Mouse (Mus musculus) left cerebral cortex, postnatal 14 days (tissue): ENCODE results near the gene Akap5. TPM values are rescaled to one million over a fixed set of nuclear protein-coding genes. Genes with fewer than 3 reads are reported as not detected.

Experiments
- DNase-seq, 2 experiments: peaks; one replicate each; pipeline ENCODE4 v3.0.0; 2021 to 2022; ENCODE audit warnings: low spot score in 2 of 2, mixed read lengths in 1 of 2
- intact Hi-C: fragments of 180-260 bp; cut with DNase I; formaldehyde crosslinking; loops from one replicate; pipeline ENCODE4 v1.15.1; 2025
- long read RNA-seq, 2 experiments: library from polyadenylated mRNA; stranded (forward); transcript quantifications; one replicate each; pipeline ENCODE4 v2.0.0; 2021
- total RNA-seq, 2 experiments: library from RNA; stranded (reverse); gene quantifications; 2 replicates each; pipeline ENCODE4 v1.2.3; 2021

The Akap5 gene
- 100 to 1,000 TPM; 109 to 111 TPM for total RNA-seq
- long read RNA-seq, experiment 1, full-length matches to known transcripts = 43 of 49 reads
- long read RNA-seq, experiment 1, partial matches to known transcripts = 0 of 49 reads
- long read RNA-seq, experiment 1, other reads (novel, unspliced or antisense) = 6 of 49 reads
- long read RNA-seq, experiment 2, full-length matches to known transcripts = 43 of 53 reads
- long read RNA-seq, experiment 2, partial matches to known transcripts = 0 of 53 reads
- long read RNA-seq, experiment 2, other reads (novel, unspliced or antisense) = 10 of 53 reads

DNA sequence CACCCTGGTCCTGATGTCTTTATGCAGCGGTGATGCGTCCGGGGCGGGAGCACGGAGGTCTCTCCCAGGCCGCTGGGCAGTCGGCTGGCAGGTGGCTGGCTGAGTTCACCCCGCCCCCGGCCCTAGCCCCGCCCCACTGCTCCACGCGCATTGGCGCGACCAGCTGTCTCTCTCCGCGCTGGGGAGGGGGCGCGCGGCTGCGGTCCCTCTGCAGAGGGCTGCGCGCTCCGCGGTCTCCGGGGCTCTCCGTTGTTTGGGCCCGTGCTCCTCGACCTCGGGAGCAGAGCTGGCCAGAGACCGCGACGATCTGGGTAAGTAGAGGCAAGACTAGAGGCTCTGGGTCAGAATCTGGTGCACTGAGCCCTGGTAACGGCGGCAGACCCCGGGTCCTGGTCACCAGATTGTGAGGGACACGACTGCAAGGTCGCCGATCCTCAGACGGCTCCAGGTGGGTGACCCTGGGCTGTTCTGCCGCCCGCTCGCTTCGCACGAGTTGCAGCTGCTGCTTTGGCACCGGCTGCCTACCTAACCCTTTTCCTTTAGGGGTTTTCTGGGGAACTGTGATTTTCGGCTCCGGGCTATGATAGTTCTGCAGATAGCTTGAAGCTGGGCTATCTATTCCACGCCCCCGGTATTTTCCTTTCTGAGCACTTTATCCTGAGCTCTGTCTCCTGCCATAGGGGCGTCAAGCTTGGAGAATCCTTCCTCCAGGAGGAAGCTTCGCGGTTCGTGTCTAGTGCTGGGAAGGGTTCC lies at the start of gene Akap5:
Gene Akap5 (plus strand): TSS at position 213 of the 753 bp plus-strand sequence.
- intact Hi-C loops = no loop called here

DNA sequence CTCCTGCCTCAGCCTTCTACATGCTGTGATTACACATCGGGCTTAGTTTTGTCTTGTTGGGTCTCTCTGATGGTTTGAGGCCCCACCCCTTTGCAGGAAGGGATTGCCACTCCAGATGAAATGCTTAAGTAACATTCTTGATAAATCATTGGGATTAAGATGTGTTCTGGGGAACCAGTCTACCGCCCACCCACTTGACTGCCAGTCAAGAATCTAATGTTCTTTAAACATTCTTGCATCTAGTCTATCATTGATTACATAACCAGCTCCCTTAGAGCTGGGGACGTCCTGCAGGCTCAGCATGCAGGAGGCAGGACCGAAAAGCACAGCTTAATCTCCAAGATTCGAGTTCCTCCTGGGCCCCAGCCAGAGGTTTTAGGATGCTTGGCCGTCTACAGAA lies 46.5 kb upstream of the Akap5 start:
- DNase-seq = no peak
- intact Hi-C loops = loop anchor here (10.0 kb wide), 1 partner anchor 317 kb away; no protein-coding TSS in a partner anchor

More for the DNA sequence above, at the start of gene Akap5:
- peak; percentile 48 to 81 for DNase-seq

GRCm38 (mm10) chr12:76280556-76280955 lies 44.1 kb upstream of the Akap5 start:
- DNase-seq = peak; percentile 56 to 59
- intact Hi-C loops = no loop called here

DNA sequence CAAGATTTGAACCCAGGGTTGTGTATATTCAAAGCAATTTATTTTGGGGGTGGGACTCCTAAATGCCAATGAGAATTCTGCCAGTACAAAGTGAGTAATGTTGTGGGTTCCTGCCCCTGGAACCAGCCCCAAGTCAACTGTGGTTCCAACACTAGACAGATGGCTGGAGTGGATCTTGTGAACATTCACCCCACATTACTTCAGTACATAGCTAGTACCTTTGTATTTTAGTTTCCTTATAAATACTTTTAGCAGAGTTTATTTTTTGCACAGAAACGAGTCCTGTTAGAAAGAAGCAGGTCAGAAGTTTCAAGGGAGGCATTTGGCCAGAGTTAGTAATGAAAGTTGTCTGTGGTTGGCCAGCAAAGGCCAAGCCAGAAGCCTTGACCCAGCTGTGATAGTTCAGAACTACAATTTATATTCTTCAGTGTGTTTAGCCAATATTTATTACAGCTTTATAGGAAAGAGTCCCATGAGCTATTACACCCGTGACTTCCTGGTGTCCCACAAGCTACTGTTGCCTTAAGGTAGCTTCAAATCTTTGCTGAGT lies 43.5 kb upstream of the Akap5 start:
- DNase-seq = no peak
- intact Hi-C loops = no loop called here

GRCm38 (mm10) chr12:76282132-76282531 lies 42.6 kb upstream of the Akap5 start:
- intact Hi-C loops = no loop called here
- no peak for DNase-seq

- DNase-seq = no peak
- intact Hi-C loops = no loop called here
These were observed 42.0 kb upstream of the Akap5 start for GRCm38 (mm10) chr12:76282532-76283173.

- DNase-seq = no peak
- intact Hi-C loops = no loop called here
These were observed 39.3 kb upstream of the Akap5 start for GRCm38 (mm10) chr12:76285418-76285817.

DNA sequence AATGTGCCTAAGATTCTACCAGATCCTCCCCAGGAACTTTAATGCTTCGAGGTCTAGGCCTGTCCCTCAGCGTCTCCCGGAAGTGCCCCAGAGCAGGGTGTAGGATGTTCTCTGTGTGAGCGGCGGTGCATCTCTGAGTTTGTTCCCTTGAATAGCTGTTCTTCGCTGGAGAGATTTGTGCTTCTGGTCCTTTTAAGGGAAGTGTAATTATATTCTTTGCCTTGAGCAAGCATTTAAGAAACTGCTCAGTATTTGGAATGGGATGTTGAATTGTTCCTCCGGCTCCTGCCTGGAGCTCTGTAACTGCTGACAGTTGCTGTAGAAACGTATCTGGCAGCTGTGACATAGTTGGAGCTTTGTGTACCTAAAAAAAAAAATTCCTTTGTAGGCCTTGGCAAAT lies 36.7 kb upstream of the Akap5 start:
- DNase-seq = peak; percentile 51 to 76
- intact Hi-C loops = no loop called here

- intact Hi-C loops = no loop called here
- no peak for DNase-seq
These were observed 36.2 kb upstream of the Akap5 start for GRCm38 (mm10) chr12:76288494-76288893.

- intact Hi-C loops = no loop called here
- no peak for DNase-seq
These were observed 35.3 kb upstream of the Akap5 start for GRCm38 (mm10) chr12:76289428-76289827.

DNA sequence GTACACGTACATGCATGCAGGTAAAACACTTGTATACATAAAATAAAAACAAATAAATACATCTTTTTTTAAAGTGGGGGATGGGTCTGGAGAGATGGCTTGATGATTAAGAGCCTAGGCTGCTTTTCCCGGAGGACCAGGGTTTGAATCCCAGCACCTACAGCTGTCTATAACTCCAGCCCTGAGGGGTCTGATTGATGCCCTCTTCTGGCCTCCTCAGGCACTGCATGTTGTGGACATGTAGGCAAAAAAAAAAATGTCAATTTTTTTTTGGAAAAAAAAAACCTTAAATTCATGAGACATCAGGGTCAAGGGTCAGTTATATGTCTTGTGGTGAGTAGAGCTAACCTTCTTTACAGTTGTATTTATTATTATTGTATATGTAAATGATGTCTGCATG lies 34.4 kb upstream of the Akap5 start:
- intact Hi-C loops = loop anchor here (5.0 kb wide), 1 partner anchor 42 kb away; no protein-coding TSS in a partner anchor
- no peak for DNase-seq

DNA sequence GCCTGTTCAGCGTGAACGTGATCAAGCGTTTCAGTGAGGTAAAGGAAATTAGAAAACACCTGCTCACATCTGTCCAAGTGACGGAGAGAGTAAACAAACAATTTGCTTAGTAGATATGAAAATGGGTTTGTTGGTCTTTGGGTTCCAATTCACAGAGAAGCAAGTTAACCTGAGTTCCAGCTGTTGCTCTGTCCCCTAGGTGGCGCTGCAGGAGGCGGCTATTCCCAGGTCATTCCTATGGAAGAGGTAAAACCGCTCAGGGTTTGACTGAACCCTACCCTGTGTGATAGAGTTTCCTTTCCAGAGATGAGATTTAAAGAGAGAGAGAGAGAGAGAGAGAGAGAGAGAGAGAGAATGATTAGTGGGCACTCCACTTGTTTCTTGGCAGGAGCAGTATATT lies 31.5 kb upstream of the Akap5 start:
- intact Hi-C loops = loop anchor here (5.0 kb wide), 1 partner anchor 39 kb away; no protein-coding TSS in a partner anchor
- DNase-seq = peak; percentile 67 to 72

- intact Hi-C loops = no loop called here
- no peak for DNase-seq
These were observed 26.9 kb upstream of the Akap5 start for GRCm38 (mm10) chr12:76297830-76298229.

DNA sequence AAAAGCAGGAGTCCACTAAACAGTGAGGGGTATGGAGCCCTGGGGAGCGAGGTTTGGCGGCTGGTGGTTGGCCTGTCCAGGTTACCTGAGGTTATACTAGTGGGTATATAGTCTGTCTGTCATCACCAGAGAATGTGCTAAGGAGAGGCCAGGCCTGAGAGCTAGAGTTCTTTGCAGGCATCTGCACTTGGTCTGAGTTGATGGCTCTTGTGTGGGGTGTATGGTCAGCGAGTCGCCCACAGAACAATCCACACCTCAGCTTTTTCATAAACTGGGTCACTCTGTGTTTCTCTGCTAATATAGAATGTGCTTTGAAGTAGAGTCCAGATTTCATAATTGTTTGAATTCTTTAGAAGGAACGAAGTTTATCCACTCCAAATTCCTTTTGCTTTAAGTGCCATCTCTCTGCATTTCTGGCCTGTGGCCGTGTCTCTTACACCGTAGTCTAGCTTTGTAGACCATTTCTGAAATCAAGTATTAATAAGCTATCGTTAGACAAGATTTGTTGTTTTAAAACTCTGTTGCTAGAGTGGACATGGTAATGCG lies 25.3 kb upstream of the Akap5 start:
- no peak for DNase-seq
- intact Hi-C loops = no loop called here

- no peak for DNase-seq
- intact Hi-C loops = no loop called here
These were observed 24.3 kb upstream of the Akap5 start for GRCm38 (mm10) chr12:76300367-76300766.

GRCm38 (mm10) chr12:76303474-76303873 lies 21.2 kb upstream of the Akap5 start:
- no peak for DNase-seq
- intact Hi-C loops = no loop called here

DNA sequence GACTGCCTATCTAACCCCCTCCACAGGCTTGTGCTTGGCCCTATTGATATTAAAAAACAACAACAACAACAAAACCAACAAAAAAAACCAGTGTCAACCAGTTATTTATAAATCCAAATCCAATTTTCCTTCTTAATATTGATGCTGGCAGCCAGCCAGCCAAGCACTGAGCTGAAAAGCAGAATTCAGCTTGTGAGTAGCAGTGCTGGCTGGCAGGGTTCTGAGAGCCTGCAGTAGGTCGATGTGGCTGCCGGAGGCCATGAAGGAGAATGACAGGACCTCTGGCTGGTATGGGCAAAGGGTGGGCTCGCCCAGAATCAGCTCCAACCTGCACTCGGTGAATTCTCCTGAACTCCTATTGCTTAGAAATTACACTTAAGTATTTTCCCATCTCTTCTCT lies 20.5 kb upstream of the Akap5 start:
- DNase-seq = peak in 1 of 2 experiments; percentile 55
- intact Hi-C loops = no loop called here

DNA sequence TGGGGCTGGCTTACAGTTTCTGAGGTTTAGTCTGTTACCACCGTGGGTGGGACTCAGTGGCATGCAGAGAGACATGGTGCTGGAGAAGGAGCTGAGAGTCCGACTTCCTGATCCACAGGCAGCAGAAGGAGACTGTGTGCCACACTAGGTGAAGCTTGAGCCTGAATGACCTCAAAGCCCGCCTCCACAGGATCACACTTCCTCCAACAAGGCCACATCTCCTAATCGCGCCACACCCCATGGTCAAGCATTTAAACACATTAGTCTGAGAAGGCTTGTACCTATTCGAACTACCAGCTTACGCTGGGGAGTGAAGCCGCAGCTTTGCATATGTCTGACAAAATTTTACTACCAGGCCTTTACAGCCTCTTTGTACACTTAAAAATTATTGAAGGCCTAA lies 19.6 kb upstream of the Akap5 start:
- intact Hi-C loops = no loop called here
- no peak for DNase-seq

- DNase-seq = peak in 1 of 2 experiments; percentile 42
- intact Hi-C loops = no loop called here
These were observed 17.7 kb upstream of the Akap5 start for GRCm38 (mm10) chr12:76306852-76307561.
